Mouse (Mus musculus) kidney, postnatal 36 days (tissue): ENCODE measurements around the gene Pcyox1.
"Not testable (repeated sequence)": the region's sequence is repeated elsewhere in the genome, so short reads cannot be mapped to it uniquely, and the experiment has no call there.

Experiments
- DNase-seq, 2 experiments: peaks; one replicate each; pipeline ENCODE4 v3.0.0; 2021 to 2022; ENCODE audit warnings: mixed read lengths in 2 of 2

Pcyox1 gene

DNA sequence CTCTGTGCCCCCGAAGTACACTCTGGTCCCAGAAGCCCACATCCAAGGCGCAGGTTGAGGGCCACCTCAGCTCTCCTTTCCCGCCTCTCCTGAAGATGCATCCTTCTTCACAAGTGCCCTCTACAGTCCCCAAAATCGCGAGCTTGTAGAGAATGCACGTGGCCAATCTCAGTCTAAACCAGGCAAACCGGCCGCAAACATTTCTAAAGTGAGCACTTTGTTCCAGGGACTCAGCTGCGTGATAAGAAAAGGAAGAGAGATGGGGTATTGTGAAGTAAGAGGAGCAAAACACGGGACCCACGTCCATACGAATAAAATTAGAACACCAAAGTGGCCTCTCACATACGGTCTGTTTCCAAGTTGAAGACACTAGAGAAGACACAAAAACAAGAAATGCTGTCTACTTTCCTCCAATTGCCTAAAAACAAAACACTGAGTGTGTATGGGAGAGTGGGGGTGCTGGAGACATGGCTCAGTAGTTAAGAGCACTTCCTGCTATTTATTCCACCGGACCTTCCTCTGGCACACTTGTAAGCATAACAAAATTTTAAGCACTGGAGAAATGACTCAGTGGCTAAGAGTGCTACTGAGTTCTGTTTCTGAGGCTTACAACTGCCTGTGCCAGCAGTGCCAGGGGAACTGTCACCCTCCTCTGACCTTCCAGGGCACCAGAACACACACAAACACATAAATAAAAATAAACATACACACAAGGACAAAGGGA is 465 bp upstream of the Pcyox1 start:
- no peak for DNase-seq

DNA sequence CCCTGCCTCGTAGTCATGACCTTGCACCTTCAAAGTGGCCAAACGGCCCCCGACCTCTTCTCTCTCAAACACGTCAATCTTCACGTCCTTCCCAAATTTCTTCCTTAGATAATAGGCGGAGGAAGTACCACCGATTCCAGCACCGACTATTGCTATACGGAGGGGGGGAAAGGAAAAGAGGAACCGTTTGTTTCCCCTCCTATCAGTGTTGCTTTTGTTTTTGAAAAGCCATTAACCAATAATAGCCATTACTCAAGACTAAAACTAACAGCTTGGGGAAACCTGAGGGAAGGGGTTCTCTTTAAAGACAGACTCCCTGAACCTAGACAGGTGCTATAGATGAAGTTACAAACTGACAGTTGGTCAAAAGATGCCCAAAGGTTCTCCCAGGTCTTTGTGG is 985 bp downstream of the Pcyox1 start:
- DNase-seq, result no peak

DNA sequence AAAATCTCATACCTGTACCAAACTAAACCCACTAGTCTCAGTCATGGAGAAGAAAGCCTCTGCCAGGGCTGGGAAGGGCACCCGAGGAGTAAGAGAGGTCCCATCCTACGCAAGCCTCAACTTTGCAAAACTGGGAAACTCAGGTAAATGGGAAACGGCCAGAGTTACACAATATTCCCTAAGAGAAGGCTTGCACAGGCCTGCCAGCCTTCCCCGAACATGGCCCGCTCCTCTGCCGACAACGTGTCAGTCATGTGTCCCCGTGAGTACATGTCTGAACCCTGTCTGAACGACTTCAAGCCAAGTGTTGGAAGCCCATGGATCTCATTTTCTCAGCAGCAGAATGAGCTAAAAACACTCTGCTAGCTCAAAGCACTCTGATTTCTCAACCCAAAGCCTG is 1.9 kb downstream of the Pcyox1 start:
- no peak for DNase-seq

GRCm38 (mm10) chr6:86394078-86394720 is 2.8 kb downstream of the Pcyox1 start:
- no peak for DNase-seq

GRCm38 (mm10) chr6:86393187-86393586 is 3.8 kb downstream of the Pcyox1 start:
- DNase-seq, result peak in 1 of 2 experiments; percentile 30

GRCm38 (mm10) chr6:86391326-86391725 is 5.6 kb downstream of the Pcyox1 start:
- peak in 1 of 2 experiments; percentile 29 for DNase-seq

DNA sequence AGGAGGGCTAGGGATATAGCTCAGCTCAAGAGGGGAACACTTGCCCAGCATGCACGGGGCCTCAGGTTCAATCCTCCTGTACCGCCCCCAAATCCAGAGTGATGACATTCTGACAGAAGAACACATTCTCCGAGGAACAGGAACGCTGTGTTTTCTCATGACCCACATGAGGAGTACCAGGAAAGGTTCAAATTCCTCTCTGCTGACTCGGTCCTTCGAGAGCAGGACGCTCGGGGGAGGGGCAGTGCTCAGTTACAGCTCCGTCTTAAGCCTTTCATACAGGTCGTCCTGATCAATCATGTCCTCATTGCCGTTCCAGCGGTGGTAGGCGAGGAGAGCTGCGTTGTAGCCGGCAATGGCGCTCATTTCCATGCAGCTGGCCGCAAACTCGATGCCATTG is 8.5 kb downstream of the Pcyox1 start:
- peak; percentile 58 to 70 for DNase-seq

GRCm38 (mm10) chr6:86387313-86387712 is 9.6 kb downstream of the Pcyox1 start:
- peak; percentile 78 to 85 for DNase-seq

DNA sequence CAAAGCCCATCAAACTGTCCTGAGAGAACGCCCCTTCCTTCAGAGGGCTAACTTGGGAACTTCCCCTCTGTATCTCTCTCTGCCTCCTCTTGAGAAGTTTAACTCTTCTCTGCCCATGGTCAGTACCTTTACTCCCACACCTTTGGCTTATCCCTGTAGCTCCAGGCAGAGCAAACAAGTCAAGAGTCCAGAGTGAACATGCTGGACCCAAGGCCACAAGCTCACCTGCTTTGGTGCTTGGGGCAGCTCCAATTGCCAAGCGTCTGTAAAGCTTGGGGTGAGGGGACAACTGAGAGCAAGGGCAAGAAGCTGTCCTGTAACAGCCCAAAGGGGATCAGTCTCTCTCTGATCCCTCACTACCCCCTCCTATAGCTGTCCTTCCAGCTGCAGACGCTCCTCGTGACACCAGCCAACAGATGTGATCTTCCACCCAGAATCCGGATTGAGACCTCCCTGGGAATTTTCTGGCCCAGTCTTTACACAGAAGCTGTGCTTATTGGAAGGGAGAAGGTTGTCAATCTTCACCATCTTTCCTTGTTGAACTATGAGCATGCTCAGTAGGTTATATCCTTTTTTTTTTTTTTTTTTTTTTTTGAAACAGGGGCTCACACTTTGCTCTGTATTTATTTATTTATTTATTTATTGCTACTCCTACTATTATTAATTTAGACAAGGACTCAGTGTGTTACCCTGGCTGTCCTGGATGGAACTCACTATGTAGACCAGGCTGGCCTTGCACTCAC is 11.4 kb downstream of the Pcyox1 start:
- no peak for DNase-seq

GRCm38 (mm10) chr6:86384692-86385091 is 12.3 kb downstream of the Pcyox1 start:
- DNase-seq, result no peak

DNA sequence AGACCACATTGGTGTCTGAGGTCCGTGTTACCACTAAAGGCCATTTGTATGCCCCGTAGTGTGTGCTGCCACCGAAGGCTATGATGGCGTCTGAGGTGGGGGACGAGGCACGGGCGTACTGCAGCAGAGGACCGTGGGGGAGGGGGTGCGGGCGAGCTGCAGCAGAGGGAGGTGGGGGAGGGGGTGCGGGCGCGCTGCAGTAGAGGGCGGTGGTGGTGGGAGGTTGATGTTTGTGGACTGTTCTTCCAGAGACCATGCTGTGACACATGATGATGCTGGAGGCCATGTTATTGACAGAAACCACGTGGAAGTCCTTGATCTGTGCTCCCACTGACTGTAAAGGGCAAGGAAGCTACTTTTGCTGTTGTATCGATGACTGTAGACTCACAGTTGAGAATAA is 13.6 kb downstream of the Pcyox1 start:
- DNase-seq, result no peak

DNA sequence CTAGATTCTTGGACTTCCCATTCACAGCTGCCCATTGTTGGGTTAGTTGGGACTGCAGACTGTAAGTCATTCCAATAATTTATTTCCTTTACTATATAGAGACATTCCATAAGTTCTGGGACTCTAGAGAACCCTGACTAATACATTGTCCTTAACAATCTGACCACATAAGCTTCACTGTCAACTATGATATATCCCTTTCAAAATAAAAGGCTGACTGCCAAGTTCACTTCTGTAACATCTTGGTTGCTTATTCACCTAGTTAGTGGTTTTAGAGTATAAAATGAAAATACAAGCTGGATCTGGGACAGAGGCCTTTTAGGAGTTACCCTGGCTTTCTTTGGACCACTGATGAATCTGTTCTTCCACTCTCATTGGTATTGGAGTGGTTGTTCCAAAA is 14.4 kb downstream of the Pcyox1 start:
- DNase-seq, result no peak

GRCm38 (mm10) chr6:86380112-86380511 is 16.8 kb downstream of the Pcyox1 start:
- DNase-seq, result not testable (repeated sequence)

DNA sequence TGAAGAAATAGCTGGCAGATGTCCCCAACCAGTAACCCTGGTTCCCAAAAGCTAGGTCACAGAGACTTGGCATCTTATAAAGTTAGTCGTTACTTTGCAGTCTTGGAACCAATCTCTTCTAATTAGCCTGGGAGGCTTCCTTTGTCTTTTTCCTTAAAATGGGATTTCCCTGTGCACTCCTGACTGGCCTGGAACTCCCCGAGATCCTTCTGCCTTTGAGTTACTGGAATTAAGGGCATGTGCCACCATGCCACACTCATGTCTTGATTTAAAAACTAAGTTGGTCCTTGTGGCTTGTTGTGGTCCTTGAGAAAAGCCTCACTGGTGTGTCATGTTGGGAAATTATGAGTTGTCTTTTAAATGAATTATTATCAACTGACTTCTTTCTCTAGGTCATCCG is 18.6 kb downstream of the Pcyox1 start:
- DNase-seq, result no peak

DNA sequence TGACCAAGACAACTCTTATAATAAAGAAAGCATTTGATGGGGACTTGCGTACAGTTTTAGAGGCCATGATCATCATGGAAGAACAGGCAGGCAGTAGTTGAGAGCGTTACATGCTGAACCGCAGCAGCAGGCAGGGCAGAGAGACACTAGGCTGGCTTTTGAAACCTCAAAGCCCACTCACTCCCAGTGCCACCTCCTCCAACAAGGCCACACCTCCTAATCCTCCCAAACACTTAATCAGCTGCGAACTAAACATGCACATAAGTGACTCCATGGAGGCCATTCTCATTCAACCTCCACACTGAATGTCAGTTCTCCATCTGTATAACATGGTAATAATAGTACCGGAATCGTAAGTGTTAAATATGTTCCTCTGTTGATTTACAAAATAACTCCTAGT is 23.4 kb downstream of the Pcyox1 start:
- DNase-seq, result no peak

DNA sequence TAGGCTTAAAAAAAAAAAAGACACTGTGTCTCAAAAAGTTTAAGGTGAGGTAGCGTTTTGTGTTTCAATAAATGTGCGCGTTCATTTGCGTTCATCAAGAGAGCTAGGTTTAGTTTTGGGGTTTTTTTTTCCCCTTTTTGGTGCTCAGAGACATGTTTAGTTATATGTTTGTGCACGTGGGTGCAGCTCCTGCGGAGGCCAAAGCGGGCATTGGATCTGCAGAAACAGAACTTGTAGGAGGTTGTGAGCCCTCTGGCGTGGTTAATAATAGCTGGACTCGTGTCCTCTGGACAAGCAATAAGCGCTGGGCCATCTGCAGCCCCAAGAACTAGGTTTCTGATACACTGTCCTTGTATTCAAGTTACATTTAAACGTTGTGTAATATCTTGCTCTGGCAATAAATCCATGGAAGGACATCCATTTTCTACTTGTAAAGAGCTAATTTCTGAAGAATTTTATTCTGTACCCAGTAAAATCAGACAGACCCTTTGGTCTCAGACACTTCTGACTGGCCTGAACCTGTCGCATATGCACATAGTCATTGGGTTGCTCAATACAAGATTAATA is 24.9 kb downstream of the Pcyox1 start:
- DNase-seq, result no peak

GRCm38 (mm10) chr6:86371340-86371911 is 25.5 kb downstream of the Pcyox1 start:
- DNase-seq, result peak; percentile 97

DNA sequence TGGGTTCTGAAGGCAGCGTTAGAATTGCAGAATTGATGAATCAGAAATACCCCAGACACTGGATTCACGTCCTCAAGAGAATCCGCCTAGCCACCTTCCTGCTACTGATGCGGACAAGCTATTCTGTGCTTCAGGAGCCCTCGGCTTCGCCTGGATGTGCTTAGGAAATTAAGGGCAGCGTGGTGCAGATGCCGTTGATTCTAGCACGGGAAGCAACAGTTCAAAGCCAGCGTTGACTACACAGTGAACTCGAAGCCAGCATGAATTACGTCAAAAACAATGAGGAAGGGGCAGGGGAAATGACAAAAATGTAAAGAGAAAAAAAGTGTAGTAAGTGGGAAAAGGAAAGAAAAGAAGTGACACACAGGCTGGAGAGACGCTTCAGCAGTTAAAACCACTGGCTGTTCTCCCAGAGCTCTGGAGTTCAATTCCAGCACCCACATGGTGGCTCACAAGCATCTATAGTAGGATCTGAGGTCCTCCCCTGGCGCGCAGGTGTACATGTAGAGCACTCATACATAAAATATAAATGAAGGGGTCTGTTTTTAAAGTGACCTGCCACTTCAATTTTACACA is 26.1 kb downstream of the Pcyox1 start, which contains the start of gene Snrpg:
Gene Snrpg, plus strand, starts transcription at position 541 of the 576 bp plus-strand sequence.
- DNase-seq, result no peak

- peak in 1 of 2 experiments; percentile 41 for DNase-seq
Observed at GRCm38 (mm10) chr6:86370093-86370713, 26.8 kb downstream of the Pcyox1 start.

DNA sequence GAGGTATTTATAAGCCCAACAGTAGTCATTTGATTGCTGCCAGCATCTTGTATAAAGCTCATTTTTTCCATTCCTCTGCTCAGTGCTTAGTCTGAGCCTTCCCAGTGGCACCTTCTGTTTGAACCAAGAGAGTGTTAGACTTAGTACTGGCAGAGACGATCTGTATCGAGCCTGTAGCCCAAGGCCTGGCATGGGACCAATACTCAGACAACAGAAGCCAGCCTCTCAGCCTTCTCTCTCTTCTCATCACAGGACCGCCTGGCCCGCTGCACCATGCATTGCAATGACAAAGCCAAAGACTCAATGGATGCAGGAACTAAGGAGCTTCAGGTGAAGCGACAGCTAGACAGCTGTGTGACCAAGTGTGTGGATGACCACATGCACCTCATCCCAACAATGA is 28.5 kb downstream of the Pcyox1 start:
- DNase-seq, result no peak

- no peak for DNase-seq
Observed at GRCm38 (mm10) chr6:86366853-86367249, 30.1 kb downstream of the Pcyox1 start.
